Mouse (Mus musculus) gastrocnemius, adult 2 months (tissue): Measurements from ENCODE around the gene Erlin1. TPM values are rescaled to one million over a fixed set of nuclear protein-coding genes. Genes with fewer than 3 reads are reported as not detected.

Experiments
- DNase-seq: peaks from one replicate; pipeline ENCODE4 v3.0.0; 2022
- H3K27ac ChIP-seq: fragments of 200-600 bp; 2 replicates; pipeline ENCODE4 v1.8.1; 2022; ENCODE audit warnings: mild to moderate bottlenecking
- H3K4me3 ChIP-seq: fragments of 200-600 bp; 2 replicates; pipeline ENCODE4 v1.8.1; 2022; ENCODE audit warnings: mild to moderate bottlenecking, moderate library complexity
- CTCF ChIP-seq: fragments of 200-600 bp; IDR thresholded peaks from 2 replicates; pipeline ENCODE4 v1.8.1; 2022; ENCODE audit warnings: antibody characterized with exemption, mild to moderate bottlenecking, moderate library complexity
- intact Hi-C: fragments of 180-260 bp; cut with DNase I; formaldehyde crosslinking; loops from one replicate; pipeline ENCODE4 v1.15.1; 2025
- total RNA-seq, 2 experiments: library from RNA; stranded (reverse); gene quantifications; 2 replicates each; pipeline ENCODE4 v1.2.3; 2021

Gene Erlin1
- total RNA-seq, 2 experiments from 2014 or later, result 3.4 to 5.1 TPM

DNA sequence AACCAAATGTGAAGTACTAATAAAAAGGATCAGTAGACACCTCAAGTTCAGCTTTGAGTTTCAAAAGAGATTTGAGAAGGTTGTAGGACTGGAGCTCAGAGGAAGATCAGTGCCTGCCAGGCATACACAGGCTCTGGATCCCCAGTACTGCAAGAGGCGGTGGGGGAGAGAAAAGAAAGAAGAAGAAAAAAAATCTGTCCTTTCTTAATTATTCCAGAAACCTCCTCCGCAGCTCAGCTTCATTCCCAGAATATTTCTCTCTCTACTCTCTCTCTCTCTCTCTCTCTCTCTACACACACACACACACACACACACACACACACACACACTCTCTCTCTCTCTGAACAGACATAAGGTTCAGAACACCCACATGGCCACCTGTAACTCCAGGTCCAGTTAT, 10.4 kb upstream of the Erlin1 start:
- TF ChIP-seq CTCF, result no peak
- intact Hi-C loops, result no loop called here
- no peak for DNase-seq
- no peak overlapping the region for H3K4me3 ChIP-seq
- H3K27ac ChIP-seq, result no peak overlapping the region

DNA sequence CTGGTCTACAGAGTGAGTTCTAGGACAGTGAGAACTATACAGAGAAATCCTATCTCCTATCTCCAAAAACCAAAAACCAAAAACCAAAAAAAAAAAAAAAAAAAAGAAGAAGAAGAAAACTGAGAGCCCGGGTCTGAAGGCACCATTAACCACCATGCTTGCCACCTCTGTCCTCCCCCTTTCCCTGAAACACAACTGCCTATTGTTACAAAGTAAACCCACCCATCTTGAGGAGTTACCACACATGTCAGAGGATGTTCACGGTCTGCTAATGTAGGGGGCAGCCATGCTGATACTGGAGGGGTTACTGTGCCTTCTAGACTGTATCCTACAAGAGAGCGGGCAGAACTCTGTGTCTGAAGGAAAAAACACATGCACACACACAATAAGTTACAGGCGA, 7.4 kb upstream of the Erlin1 start:
- Histone ChIP-seq H3K27ac (no peak overlapping the region), H3K4me3 (no peak overlapping the region)
- TF ChIP-seq CTCF, result no peak
- intact Hi-C loops, result no loop called here
- no peak for DNase-seq

DNA sequence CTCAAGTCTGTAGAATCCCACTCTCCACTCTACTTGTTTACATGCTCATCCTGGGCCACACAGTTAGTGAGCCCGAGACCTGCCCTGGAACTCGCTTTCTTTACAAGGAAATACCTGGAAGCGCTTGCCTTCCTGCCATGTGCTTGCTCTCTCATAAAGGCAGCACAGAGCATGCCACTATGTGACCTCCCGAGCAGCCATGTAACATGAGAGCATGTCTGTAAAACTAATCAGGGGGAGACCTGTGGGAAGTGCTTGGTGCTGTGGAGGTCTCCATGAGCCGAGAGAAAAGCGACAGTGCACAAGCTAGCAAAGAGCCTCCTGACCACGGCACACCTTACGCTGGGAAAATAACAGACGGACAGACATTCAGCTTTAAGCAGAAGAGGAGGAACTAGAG, 6.9 kb upstream of the Erlin1 start:
- Histone ChIP-seq H3K27ac (no peak overlapping the region), H3K4me3 (no peak overlapping the region)
- no peak for TF ChIP-seq CTCF
- intact Hi-C loops, result no loop called here
- DNase-seq, result no peak

DNA sequence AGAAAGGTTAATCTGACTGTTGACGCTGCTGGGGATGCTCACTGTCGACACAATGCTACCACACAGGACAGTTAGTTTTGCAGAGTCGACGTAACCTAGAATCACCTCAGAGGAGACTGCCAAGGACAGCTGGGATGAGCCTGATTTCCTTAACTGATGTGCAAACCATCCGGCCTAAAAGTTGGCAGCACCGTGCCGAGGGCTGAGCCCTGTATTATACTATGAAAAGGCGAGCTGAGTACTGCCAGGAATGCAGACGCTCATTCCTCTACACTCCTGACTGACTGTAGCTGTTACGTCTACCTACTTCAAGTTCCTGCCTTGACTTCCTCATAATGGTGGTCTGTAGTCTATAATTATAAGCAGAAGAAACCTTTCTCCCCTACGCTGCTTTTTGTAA, 5.4 kb upstream of the Erlin1 start:
- Histone ChIP-seq H3K27ac (no peak overlapping the region), H3K4me3 (no peak overlapping the region)
- DNase-seq, result peak; percentile 17
- intact Hi-C loops, result no loop called here
- no peak for TF ChIP-seq CTCF

DNA sequence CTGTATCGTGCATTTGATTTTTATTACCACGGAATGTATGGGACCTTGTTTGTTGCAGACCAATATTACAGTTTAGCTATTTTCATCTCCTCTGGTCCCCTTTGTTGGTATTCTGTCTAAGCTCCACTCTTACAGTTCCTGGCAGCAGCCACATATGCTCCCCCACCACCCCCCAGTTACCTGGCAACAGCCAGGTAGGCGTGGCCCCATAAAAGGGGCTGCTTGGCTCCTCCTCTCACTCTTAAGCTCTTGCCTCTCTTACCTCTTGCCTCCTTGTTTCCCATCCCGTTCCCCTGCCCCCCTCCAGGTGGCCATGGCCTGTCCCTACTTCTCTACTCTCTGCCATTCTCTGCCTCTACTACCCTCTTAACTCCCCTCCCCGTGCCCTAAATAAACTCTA, 1.6 kb upstream of the Erlin1 start:
- DNase-seq, result peak; percentile 16
- no peak for TF ChIP-seq CTCF
- intact Hi-C loops, result no loop called here
- Histone ChIP-seq H3K4me3 (no peak overlapping the region), H3K27ac (no peak overlapping the region)

DNA sequence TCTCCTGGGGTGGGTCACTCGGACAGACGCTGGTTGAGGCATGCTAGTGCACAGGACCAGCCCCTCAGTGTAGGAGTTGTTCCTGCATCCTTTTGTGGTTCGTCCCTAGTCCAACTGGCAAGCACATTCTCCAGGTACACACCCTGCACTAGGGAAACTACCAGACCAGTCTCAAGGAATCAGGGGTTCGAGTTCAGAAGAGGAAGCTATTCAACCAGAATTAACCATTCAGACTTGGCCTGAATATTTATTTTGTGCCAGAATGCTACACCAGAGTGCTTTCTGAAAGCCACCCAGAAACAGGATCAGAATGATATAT, 288 bp upstream of the Erlin1 start:
- H3K27ac ChIP-seq, result peak overlapping the region; percentile 90
- no peak for TF ChIP-seq CTCF
- no peak for DNase-seq
- H3K4me3 ChIP-seq, result peak overlapping the region; percentile 83
- intact Hi-C loops, result no loop called here

DNA sequence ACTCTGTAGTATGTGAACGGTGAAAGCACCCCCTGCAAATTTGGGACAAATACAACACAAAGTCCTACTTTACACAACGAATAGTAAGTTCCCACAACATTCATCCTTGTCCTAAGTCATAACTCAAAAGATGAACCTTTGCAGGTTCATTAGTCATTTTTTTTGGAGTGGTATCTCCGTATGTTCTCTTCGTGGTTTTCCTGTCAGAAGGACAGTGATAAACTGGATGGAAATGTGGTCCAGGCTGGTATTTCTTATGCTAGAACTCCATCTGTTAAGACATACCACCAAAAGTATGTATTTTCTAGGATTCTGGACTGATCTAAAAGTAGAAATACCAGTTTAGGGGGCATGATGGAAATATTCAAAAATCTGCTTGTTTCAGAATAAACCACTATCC, 1.4 kb downstream of the Erlin1 start:
- intact Hi-C loops, result no loop called here
- TF ChIP-seq CTCF, result no peak
- Histone ChIP-seq H3K27ac (no peak overlapping the region), H3K4me3 (peak overlapping the region; percentile 83)
- no peak for DNase-seq

DNA sequence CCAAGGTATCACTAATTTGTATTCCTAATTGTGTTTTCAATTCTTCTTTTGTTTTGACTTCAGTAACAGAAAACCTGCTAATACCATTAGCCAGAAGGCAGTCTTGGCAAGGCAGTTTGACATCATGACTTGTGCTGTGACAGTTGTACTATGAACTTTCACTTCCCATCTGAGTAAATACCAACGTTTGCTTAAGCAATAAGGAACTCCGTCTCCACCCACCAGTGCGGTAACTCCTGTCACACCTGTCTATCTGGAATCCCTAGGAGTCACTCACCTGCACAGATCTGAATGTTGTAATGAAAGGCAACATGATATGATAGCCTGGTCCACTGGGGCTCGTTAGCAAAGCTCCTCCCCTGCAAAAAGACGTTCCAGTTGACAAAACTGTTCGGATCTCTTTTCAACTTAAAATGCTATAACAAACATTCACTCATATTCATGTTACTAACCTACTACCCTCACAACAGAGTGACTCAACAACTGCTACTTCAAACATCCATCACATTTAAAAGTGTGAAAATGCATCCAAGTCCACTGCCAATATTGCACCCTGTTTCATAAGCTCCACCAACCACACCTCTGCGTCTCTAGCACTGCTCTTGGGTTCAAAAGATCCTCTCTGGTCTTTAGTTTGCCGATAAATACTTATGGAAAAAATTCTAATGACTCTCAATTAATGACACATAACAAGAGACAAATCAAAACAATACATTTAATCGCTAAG, 2.1 kb downstream of the Erlin1 start:
- intact Hi-C loops, result no loop called here

DNA sequence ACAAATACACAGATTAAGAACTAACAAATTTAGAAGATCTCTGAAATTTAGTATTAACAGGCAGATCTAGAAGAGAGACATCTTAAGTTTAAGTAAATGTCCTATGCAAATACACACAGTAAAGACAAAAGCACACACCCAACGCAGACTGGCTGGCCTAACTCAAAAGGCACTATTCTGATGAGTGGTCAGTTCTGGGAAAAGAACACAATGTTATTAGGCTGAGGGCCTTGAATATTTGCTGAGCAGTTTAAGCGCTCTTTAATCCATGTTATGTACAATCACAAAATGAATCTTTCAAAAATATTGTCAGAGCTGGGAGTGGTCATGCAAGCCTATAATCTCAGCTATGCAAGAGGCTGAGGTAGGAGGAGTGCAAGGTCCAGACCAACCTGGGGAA, 4.9 kb downstream of the Erlin1 start:
- intact Hi-C loops, result no loop called here
- Histone ChIP-seq H3K4me3 (no peak overlapping the region), H3K27ac (no peak overlapping the region)
- no peak for TF ChIP-seq CTCF
- no peak for DNase-seq

More for the DNA sequence above, 2.1 kb downstream of the Erlin1 start:
- no peak for DNase-seq
- H3K4me3 ChIP-seq, result no peak overlapping the region
- TF ChIP-seq CTCF, result no peak
- no peak overlapping the region for H3K27ac ChIP-seq

DNA sequence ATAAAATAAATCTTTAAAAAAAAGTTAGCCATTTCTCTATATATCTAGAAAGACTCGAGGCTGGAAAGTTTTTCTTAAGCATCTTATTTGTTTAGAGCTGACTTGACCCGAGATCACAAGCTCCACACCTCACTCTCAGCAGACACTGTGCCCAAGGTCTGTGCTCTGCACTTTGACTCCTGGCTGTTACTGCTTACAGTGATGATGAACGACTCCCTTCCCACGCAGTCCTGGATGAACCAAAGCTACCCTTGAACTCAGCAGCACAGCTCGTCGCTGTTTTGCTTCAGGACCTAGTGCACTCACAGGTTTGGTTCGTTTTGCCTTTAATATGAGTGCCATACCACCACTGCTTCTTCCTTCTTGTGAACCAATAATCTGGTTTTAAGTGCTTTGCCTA, 5.8 kb downstream of the Erlin1 start:
- no peak overlapping the region for H3K4me3 ChIP-seq
- intact Hi-C loops, result no loop called here
- no peak for DNase-seq
- no peak for TF ChIP-seq CTCF
- H3K27ac ChIP-seq, result no peak overlapping the region

DNA sequence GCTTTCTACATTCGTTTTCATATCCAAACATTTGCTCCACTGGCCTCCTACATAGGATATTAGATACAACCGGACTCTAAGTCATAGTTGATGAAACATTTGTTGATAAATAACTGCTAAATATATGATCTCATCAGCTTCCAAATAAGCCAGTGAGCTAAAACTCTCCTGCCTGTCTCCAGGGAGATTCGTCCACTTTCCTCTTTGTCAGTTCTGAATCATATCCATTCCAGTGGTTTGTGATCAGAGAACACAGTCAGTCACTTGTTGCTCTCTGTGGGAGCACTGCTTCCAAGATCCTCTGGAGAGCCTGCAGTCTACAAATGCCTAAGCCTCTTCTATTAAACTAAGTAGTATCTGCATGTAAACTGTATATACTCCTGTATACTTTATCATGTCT, 9.4 kb downstream of the Erlin1 start:
- H3K27ac ChIP-seq, result no peak overlapping the region
- no peak overlapping the region for H3K4me3 ChIP-seq
- TF ChIP-seq CTCF, result no peak
- DNase-seq, result no peak
- intact Hi-C loops, result no loop called here

DNA sequence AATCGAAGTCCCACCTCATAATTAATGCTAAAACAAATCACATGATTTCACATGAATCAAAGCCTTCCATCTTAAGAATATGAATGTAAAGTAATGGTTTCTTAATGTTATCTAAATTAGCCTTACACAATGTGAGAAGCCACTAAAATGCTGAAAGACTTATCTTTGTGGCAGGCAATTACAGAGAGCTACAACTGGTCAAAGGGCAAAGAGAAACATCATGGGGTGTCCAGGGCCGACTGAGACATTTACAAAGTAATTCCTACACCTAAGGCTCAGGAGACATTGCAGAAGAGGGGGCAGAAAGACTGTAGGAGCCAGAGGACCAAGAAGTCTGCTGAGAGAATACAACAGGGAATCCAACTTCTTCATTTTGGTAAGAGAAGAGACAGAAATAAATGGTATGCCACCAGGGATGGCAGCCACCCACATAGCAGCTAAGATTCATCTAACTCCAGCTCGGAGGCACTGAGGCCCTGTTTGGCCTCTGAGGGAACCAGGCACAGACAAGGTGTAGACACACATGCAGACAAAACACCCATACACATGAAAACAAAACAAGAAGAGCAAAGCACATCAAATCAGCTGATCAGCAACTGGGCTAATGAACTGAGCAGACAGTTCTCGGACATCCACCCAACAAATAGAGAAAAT, 14.3 kb downstream of the Erlin1 start:
- Histone ChIP-seq H3K4me3 (no peak overlapping the region), H3K27ac (no peak overlapping the region)
- no peak for DNase-seq
- no peak for TF ChIP-seq CTCF
- intact Hi-C loops, result no loop called here

DNA sequence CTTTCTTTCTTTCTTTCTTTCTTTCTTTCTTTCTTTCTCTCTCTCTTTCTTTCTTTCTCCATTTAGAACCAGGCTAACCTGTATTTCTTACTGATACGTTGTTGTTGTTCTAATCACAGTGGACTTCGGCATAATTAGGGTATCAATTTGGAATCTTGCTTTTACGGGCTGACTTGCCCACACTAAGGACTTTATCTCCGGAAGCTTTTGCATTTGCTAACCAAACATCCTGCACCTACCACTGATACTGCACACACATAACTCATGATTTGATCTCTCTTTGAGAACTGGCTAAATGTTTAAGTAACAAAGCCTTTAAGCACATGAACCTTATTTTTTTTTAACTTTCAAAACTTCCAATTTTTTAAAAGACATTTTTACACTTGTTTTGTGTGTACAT, 19.2 kb downstream of the Erlin1 start:
- Histone ChIP-seq H3K27ac (no peak overlapping the region), H3K4me3 (no peak overlapping the region)
- no peak for TF ChIP-seq CTCF
- intact Hi-C loops, result no loop called here
- DNase-seq, result no peak

DNA sequence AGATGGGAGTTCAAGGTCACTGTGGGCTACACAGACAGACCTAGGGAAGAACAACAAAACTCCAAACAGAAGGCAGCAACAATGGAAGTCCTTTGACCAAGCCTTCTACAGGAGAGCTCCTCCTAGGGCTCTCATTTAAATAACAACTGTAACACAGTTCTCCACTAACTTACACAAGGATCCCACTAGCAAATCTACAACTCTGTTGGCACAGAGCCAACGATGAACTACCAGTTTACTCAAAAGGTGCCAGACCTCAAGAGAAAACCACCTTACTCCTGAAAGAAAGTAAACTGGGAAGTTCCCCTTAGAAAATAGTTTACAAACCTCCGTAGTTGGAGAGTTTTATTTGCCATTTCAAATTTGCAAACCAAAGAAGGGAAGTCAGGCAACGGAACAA, 20.3 kb downstream of the Erlin1 start:
- TF ChIP-seq CTCF, result no peak
- Histone ChIP-seq H3K4me3 (no peak overlapping the region), H3K27ac (no peak overlapping the region)
- DNase-seq, result no peak
- intact Hi-C loops, result no loop called here
